Mouse (Mus musculus): ENCODE data around the gene Sema3a.

DNA sequence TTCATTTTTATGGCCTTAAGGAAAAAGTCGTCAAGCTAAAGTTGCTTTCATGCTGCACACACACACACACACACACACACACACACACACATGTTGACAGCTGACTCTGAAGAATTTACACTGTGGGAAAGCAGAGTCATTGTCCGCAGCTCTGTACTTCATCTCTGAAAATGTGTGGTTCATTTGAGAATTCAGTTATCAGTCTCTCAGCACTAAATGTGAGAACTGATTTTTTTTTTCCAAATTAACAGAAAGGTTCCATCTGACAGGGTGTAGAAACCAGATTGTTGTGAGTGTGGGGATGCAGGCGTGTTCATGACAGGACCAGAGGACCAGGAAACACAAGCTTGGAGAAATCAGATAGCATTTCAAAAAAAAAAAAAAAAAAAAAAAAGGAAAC, 400.4 kb downstream of the Sema3a start:
- TF ChIP-seq CTCF (conservative IDR thresholded peaks at IDR 0.05; ENCODE audit: low read length) (no peak), POU5F1 (IDR thresholded peaks at IDR 0.05; ENCODE audit: borderline replicate concordance, low read length) (no peak), NANOG (IDR thresholded peaks at IDR 0.05; ENCODE audit: borderline replicate concordance, low read length) (no peak)

Data from E14TG2a.4 (cell line).